Mouse (Mus musculus) kidney, adult 18-20 months (tissue): ENCODE data around the gene Ctrc.

Experiments used
- DNase-seq: peaks from one replicate; pipeline ENCODE4 v3.0.0; 2021

Ctrc gene

DNA sequence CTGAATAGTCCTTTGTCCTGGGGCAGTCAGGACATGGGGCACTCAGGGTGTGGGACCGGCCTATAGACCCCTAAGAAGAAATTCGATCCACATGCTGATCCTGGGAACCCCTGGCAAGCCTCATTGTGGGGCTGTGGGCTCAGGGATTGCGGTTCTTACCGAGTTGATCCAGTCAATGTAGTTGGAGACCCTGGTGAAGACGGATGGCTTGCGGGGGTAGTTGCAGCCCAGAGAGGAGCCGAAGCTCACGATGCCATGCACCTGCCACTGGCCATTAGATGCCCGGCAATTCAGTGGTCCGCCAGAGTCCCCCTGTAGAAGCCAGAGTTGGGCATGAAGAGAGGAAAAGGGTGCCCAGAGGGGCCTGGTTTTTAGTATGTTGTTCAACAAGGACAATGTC lies 28.5 kb downstream of the Ctrc start:
- DNase-seq, result no peak

DNA sequence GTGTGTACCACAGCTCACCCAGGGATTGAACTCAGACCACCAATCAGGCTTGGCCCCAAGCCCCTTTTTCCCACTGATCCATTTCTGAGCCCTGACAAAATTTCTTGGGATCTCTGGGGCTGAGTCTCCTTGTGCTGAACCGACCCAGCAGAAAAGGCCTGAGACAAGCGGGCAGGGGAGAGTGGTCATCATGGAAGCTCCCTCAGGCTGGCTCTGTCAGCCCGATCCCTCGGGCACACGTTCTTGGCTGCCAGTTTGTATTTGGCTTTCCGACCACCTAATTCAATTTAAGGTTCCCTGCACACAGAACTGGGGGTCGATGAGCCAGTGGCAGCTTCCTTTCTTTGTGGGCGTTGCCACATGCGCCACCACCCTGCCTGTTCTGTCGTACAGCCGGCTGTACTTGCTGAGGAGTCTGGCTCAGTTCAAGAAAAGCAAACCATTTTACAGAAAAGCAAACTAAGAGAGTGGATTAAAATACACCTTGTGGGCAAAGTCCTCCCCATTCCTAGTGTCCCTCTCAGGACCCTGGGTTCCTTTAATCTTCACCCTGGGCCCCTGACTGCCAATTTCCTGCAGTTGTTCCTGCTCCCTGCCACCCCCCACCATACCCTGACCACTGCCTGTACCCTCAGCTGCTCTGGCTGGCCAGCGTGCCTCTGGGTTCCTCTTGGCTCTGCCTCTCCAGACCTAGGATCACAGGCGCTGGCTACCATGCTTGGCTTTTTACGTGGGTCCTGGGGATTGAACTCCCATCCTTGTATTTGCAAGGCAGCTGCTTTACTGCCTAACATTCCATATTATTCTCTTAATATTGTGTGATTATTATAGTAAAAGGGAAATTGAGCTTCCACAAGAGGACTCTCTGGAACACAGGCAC lies 29.1 kb downstream of the Ctrc start:
- DNase-seq, result no peak

GRCm38 (mm10) chr4:141816267-141816666 lies 29.9 kb downstream of the Ctrc start:
- no peak for DNase-seq

GRCm38 (mm10) chr4:141811375-141811774 lies 34.8 kb downstream of the Ctrc start:
- DNase-seq, result no peak

GRCm38 (mm10) chr4:141810975-141811374 lies 35.2 kb downstream of the Ctrc start:
- DNase-seq, result no peak

- DNase-seq, result no peak
These were observed 36.2 kb downstream of the Ctrc start for GRCm38 (mm10) chr4:141809850-141810464.

GRCm38 (mm10) chr4:141805886-141806285 lies 40.3 kb downstream of the Ctrc start:
- no peak for DNase-seq

- DNase-seq, result no peak
These were observed 42.1 kb downstream of the Ctrc start for GRCm38 (mm10) chr4:141804105-141804504.

DNA sequence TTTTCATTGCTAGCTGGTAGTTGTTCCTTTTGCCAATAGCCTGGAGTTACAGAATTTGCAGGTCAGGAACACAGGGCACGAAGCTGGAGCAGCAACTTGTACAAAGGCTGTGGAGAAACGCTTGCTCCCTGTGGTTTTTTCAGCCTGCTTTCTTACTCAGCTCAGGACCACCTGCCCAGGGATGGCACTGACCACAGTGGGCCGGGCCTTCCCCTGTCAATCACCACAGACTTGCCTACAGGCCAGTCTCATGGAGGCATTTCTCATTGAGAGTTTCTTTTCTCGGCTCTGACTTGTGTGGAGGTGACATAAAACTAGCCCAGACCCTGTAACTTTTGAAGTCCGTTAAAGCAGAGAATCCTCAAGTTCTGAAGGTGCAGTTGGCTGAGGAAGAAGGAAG lies 48.6 kb downstream of the Ctrc start:
- no peak for DNase-seq

- no peak for DNase-seq
These were observed 49.2 kb downstream of the Ctrc start for GRCm38 (mm10) chr4:141796954-141797353.

DNA sequence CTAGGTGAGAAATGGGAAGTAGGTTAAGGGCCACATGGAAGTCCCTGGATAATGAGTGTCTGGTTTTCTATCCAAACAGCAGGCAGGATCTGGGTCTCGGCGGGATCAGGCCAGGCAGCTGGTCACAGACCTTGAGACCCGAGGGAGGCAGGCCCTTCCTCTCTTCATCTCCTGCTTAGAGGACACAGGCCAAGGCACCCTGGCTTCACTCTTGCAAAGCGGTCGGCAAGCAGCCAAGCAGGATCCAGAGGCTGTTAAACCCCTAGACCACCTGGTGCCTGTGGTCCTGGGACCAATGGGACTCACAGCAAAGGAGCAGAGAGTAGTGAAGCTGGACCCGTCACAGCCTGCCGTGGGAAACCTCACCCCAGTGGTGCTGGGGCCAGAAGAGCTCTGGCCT lies 49.8 kb downstream of the Ctrc start:
- DNase-seq, result no peak

GRCm38 (mm10) chr4:141794152-141794535 lies 52.0 kb downstream of the Ctrc start:
- no peak for DNase-seq

DNA sequence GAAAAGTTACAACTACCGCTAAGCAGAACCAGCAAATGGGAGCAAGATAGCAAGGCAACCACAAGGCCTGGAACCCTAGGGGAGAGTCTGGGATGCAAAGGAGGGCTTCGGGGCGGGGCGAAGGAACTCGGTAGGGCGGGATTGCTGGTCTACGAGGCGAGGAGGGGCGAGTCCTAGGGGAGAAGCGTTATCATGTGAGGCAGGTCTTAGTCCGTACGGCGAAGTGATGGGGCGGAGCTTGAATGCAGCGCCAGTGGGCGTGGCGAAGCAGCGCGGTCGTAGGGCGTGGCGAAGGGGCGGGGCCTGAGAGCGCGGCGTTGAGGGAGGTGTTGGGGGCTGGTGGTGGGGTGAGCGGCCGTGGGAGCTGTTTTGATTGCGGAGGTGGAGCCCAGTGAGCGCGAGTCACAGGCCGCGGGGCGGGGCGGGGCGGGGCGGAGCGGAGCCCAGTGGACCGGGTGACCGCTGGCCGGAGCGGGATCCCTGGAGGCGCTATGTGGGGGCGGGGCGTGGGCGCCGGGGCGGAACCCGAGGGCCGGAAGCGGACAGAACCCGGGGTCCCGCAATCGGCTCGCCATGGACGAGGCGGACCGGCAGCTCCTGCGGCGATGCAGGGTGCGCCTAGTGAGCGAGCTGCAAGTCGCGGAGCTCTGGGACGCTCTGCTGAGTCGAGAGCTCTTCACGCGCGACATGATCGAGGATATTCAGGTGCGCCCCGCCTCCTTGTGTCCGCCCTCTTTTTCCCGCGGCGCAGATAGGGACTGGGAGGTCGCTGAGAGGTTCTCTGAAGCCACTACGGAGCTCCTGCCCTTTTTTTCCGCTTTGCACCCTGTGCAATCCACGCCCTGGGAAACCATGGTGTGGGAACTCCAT lies 52.6 kb downstream of the Ctrc start, which contains the start of gene Casp9:
Gene Casp9 (plus strand): TSS at position 331 of the 870 bp plus-strand sequence.
- DNase-seq, result peak; percentile 100

GRCm38 (mm10) chr4:141792554-141793281 lies 53.4 kb downstream of the Ctrc start:
- DNase-seq, result no peak

- DNase-seq, result no peak
These were observed 54.2 kb downstream of the Ctrc start for GRCm38 (mm10) chr4:141791951-141792350.

DNA sequence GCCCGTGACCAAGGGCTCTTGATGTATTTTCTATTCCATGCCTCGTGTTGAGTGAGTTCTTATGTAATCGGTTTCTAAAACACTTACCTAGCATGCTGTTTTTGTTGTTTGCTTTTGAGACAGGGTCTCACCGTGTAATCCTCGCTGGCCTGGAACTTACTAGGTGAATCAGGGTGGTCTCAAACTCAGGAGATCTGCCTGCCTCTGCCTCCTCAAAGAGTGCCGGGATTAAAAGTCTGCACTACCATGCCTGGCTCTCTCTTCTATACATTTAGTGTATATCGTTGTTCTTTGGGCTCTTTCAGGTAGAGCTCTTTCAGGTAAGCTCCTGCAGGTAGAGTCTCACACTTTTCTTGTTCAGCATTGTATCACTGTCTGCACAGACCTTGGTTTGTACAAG lies 54.7 kb downstream of the Ctrc start:
- DNase-seq, result no peak

DNA sequence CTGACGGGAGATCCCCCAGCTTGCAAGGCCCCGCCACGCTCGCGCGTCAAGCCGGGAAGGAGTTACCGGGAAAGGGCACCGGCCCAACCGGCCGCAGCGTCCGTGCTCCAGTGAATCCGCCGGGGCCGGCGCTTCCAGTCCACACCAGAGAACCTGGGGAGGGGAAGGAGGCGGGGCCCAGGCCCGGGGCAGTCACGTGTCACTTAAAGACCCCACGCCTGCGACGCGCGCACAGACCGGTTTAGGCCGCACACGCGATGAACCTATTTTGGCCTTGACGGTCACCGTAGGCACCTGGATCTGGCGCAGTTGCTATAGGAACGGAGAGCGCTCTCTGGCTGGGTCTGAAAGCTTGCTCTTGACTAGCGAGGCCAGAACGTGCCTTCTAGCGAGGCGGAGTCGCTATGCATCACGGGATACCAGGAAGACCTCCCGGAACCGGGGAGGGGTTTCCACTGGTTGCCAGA lies 55.6 kb downstream of the Ctrc start, which contains the start of gene Dnajc16:
Gene Dnajc16 (minus strand): TSS at position 408 of the 467 bp plus-strand sequence.
- DNase-seq, result peak; percentile 98

GRCm38 (mm10) chr4:141789564-141790218 lies 56.5 kb downstream of the Ctrc start:
- no peak for DNase-seq

DNA sequence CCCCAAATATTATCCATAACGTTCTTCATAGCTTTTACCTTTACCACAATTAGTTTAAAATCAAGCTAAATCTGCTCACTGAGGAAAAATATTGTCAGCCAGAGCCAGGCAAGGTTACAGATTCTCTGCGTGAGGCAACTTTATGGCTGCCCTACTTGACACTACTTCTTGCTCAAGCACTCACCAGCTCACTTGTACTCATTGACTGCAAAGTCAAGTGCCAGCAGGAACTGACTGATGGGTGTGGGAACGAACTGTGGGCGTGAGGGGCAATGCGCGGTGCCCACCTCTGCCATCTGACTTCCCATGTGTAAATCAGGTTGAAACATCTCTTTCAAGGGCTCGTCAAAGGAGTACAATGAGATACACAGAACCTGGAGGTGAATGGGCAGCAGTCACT lies 58.7 kb downstream of the Ctrc start:
- no peak for DNase-seq

DNA sequence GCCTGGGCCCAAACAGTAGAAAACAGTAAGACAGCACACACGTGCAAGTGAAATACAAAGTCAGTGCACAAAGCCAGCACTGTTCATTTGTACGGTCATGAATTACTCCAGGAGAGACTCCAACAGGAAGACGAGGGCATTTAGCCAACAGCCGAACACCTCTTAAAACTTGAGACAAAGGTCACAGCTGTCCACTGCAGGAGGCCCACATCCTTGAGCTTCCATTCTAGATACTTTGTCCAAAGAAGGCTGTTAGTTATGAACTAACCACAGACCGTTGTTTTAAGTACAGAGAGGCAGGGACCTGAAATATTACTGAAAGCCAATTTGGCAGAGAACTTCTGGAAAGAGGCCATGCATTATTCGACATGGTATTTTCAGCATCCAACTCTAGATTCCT lies 59.1 kb downstream of the Ctrc start:
- DNase-seq, result peak; percentile 62

- DNase-seq, result no peak
These were observed 60.0 kb downstream of the Ctrc start for GRCm38 (mm10) chr4:141786141-141786540.

DNA sequence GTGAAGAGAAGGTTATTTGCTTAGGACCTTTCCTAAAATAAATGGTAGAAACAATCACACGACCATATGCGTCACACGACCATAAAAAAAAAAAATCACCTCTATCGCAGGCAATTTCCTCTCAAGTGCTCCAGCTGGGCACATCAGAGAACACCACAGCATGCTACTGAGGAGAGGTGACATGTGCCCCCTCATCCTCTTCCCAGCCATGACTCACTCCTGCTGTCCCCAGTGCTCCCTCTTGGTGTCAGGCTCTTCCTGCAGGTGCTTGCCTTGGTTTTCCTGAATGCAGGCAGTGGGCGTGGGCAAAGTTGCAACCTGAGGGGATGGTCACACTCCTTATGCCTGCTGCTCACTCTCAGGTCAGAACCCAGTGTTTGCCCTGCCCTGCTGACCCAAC lies 61.3 kb downstream of the Ctrc start:
- DNase-seq, result no peak
